ENCODE assay signal across 8 mouse cellular contexts in genomic region chr4:132075796-132076195, GRCm38 (mm10). TPM values are rescaled to one million over a fixed set of nuclear protein-coding genes. Genes with fewer than 3 reads are reported as not detected.
DNase-seq lines count a peak whose midpoint lies in the region; ATAC-seq and TF ChIP-seq lines count a peak whose summit lies in the region.

No protein-coding gene starts in this region.

- H3K4me1 ChIP-seq in kidney, postnatal 0 days (replicated peaks; ENCODE audit: insufficient read depth, low read length) = 0 out of 2 replicates have a peak, but pooled peaks cover 8% of the 10 kb centered on the region
- H3K4me1 ChIP-seq in embryonic facial prominence, embryonic 13.5 days = peaks cover 28% of the 10 kb centered on the region
- H3K4me1 ChIP-seq in hindbrain, embryonic 12.5 days = peaks cover 24% of the 10 kb centered on the region
- H3K4me1 ChIP-seq in midbrain, embryonic 14.5 days (ENCODE audit: control insufficient read depth, insufficient read depth, low read length) = peaks cover 9% of the 10 kb centered on the region

- no peak overlapping the region for H3K9ac ChIP-seq in kidney, postnatal 0 days (ENCODE audit: low read depth, low read length)
- H3K9ac ChIP-seq in embryonic facial prominence, embryonic 13.5 days = no peak overlapping the region
- H3K9ac ChIP-seq in hindbrain, embryonic 12.5 days = no peak overlapping the region
- H3K9ac ChIP-seq in midbrain, embryonic 14.5 days (replicated peaks; ENCODE audit: low read length) = no peak overlapping the region

- H3K27me3 ChIP-seq in kidney, postnatal 0 days (ENCODE audit: insufficient read depth, low read length) = no peaks in the 10 kb centered on the region
- H3K27me3 ChIP-seq in embryonic facial prominence, embryonic 13.5 days = peaks cover 24% of the 10 kb centered on the region
- peaks cover 11% of the 10 kb centered on the region for H3K27me3 ChIP-seq in hindbrain, embryonic 12.5 days
- H3K27me3 ChIP-seq in midbrain, embryonic 14.5 days (ENCODE audit: control insufficient read depth, insufficient read depth, low read length) = peaks cover 11% of the 10 kb centered on the region; the same call in 1 of the 2 replicates

- H3K4me2 ChIP-seq in kidney, postnatal 0 days (ENCODE audit: low read length) = peak overlapping the region; percentile 90; the same call in 1 of the 2 replicates
- H3K4me2 ChIP-seq in embryonic facial prominence, embryonic 13.5 days = peak overlapping the region; percentile 99
- H3K4me2 ChIP-seq in hindbrain, embryonic 12.5 days (replicated peaks) = peak overlapping the region; percentile 99; the same call in 1 of the 2 replicates
- H3K4me2 ChIP-seq in midbrain, embryonic 14.5 days (ENCODE audit: low read length) = peak overlapping the region; percentile 100

- DNase-seq in kidney, postnatal 0 days (ENCODE audit: low spot score) = no peak
- DNase-seq in kidney, postnatal 25 days = no peak
- DNase-seq in midbrain, embryonic 14.5 days = no peak
- DNase-seq in yolk sac, embryonic 10.5 days (ENCODE audit: low spot score) = no peak
- no peak for DNase-seq in right cerebral cortex, adult 18-20 months

- WGBS in kidney, postnatal 0 days = 54% methylated on average over 1 of the region's 1 CpGs
- WGBS in embryonic facial prominence, embryonic 13.5 days = 33% methylated on average over 1 of the region's 1 CpGs
- 45% methylated on average over 1 of the region's 1 CpGs for WGBS in hindbrain, embryonic 12.5 days
- 27% methylated on average over 1 of the region's 1 CpGs for WGBS in midbrain, embryonic 14.5 days

- H3K9me3 ChIP-seq in kidney, postnatal 0 days (replicated peaks; ENCODE audit: low read length) = no peaks in the 10 kb centered on the region
- no peaks in the 10 kb centered on the region for H3K9me3 ChIP-seq in embryonic facial prominence, embryonic 13.5 days
- H3K9me3 ChIP-seq in hindbrain, embryonic 12.5 days (replicated peaks) = no peaks in the 10 kb centered on the region
- H3K9me3 ChIP-seq in midbrain, embryonic 14.5 days (ENCODE audit: control insufficient read depth, low read length) = no peaks in the 10 kb centered on the region

- H3K4me3 ChIP-seq in kidney, postnatal 0 days (replicated peaks; ENCODE audit: low read depth, low read length) = no peak overlapping the region
- H3K4me3 ChIP-seq in embryonic facial prominence, embryonic 13.5 days = peak overlapping the region; percentile 69; the same call in 1 of the 2 replicates
- H3K4me3 ChIP-seq in hindbrain, embryonic 12.5 days = peak overlapping the region; percentile 78; the same call in 1 of the 2 replicates
- peak overlapping the region; percentile 66; the same call in 1 of the 2 replicates for H3K4me3 ChIP-seq in midbrain, embryonic 14.5 days (replicated peaks; ENCODE audit: low read depth, low read length)

- ATAC-seq in kidney, postnatal 0 days (replicated peaks; ENCODE audit: low FRiP score, low read depth) = no peak
- ATAC-seq in embryonic facial prominence, embryonic 13.5 days (ENCODE audit: insufficient number of reproducible peaks, insufficient read depth, low FRiP score, low TSS enrichment, low read depth) = no peak
- ATAC-seq in hindbrain, embryonic 12.5 days (ENCODE audit: low FRiP score) = no peak
- ATAC-seq in midbrain, embryonic 14.5 days (ENCODE audit: low FRiP score, low TSS enrichment) = no peak
- no peak for ATAC-seq in megakaryocyte progenitor cell, adult 5-6 weeks (replicated peaks; ENCODE audit: poor library complexity)

- H3K27ac ChIP-seq in kidney, postnatal 0 days = peak overlapping the region; percentile 72
- no peak overlapping the region for H3K27ac ChIP-seq in embryonic facial prominence, embryonic 13.5 days
- no peak overlapping the region for H3K27ac ChIP-seq in hindbrain, embryonic 12.5 days
- no peak overlapping the region for H3K27ac ChIP-seq in midbrain, embryonic 14.5 days (replicated peaks; ENCODE audit: low read depth, low read length)

- no peak for TF ChIP-seq CTCF in kidney, postnatal 0 days (IDR thresholded peaks at IDR 0.05; ENCODE audit: low read depth)

- no peaks in the 10 kb centered on the region for H3K36me3 ChIP-seq in kidney, postnatal 0 days (ENCODE audit: insufficient read depth, low read length)
- H3K36me3 ChIP-seq in embryonic facial prominence, embryonic 13.5 days = no peaks in the 10 kb centered on the region
- no peaks in the 10 kb centered on the region for H3K36me3 ChIP-seq in hindbrain, embryonic 12.5 days
- no peaks in the 10 kb centered on the region for H3K36me3 ChIP-seq in midbrain, embryonic 14.5 days (ENCODE audit: control insufficient read depth, insufficient read depth, low read length)

RNA-seq across cellular contexts. Expression of gene Epb41, which starts 0.7 kb away (rescaled TPM):
- 42.3 and 44.6 TPM in 2 replicates for polyA plus RNA-seq in kidney, postnatal 0 days (2015; fragmentation: Nextera tagmentation; extraction: Ambion mirVana)
- polyA plus RNA-seq in embryonic facial prominence, embryonic 13.5 days (2015; fragmentation: Nextera tagmentation; extraction: Ambion mirVana) = 69.6 and 80.3 TPM in 2 replicates
- 198 and 210 TPM in 2 replicates for polyA plus RNA-seq in hindbrain, embryonic 12.5 days (2016; fragmentation: Nextera tagmentation; extraction: Ambion mirVana)
- 88.3 and 116 TPM in 2 replicates for polyA plus RNA-seq in midbrain, embryonic 14.5 days (2014; fragmentation: Nextera tagmentation; extraction: Ambion mirVana)
- total RNA-seq in megakaryocyte progenitor cell, adult 5-6 weeks (2015) = 42.5 and 53.5 TPM in 2 replicates
- 49.7 and 78.9 TPM in 2 replicates for total RNA-seq in megakaryocyte progenitor cell, adult 5-6 weeks (2017)

RNA-seq across cellular contexts. Expression of gene Gm10300, which starts 1.3 kb away (rescaled TPM):
- 0.08 and 0.17 TPM in 2 replicates for polyA plus RNA-seq in kidney, postnatal 0 days (2015; fragmentation: Nextera tagmentation; extraction: Ambion mirVana)
- 0.11 TPM in 1 of 2 replicates, not detected in the other for polyA plus RNA-seq in embryonic facial prominence, embryonic 13.5 days (2015; fragmentation: Nextera tagmentation; extraction: Ambion mirVana)
- 0.09 TPM in 2 replicates for polyA plus RNA-seq in hindbrain, embryonic 12.5 days (2016; fragmentation: Nextera tagmentation; extraction: Ambion mirVana)
- not detected in 2 replicates for polyA plus RNA-seq in midbrain, embryonic 14.5 days (2014; fragmentation: Nextera tagmentation; extraction: Ambion mirVana)
- total RNA-seq in megakaryocyte progenitor cell, adult 5-6 weeks (2015) = 0.07 and 0.34 TPM in 2 replicates
- 0.50 and 0.61 TPM in 2 replicates for total RNA-seq in megakaryocyte progenitor cell, adult 5-6 weeks (2017)
